Mouse (Mus musculus): ENCODE measurements at regions not wholly inside any gene's neighbourhood (a gene's known extent, or its start where the extent isn't known, plus 50 kb on each side); places are given as distances from the start of the nearest gene placed in this dataset.

DNA sequence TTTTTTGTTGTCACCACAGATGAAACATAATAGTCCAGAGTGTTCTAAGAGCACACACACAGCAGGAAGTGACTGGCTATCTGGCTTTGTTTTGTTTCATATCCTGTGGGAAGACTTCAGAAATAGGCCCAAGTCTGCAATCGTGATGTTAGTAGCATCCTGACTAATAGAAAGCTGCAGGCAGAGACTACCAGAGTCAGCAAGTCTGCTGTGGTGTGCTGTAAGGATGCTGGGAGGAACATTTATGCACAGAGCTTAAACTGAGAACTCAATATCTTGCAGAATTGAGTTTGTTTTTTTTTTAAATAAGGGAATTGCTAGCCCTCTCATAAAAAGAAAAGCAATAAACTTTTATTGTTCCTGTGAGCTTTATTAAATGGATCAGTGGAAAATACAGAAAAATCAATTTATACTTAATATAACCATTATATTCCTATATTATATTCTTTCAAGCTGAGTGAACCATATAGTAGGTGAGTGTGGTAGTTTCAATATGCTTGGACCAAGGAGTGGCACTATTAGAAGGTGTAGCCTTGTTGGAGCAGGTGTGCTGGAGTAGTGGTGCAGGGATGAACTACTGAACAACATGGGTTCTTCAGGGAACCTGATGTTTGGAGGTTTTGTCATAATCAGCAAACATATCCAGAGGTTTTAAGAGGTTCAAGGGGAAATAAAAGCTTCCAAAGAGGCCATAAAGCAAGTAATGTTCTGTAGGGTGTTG is 190.5 kb upstream of the Impad1 start:
- H3K4me3 ChIP-seq (replicated peaks; ENCODE audit: low read length), result no peak overlapping the region
- H3K27me3 ChIP-seq (ENCODE audit: insufficient read depth, low read length), result no peaks in the 10 kb centered on the region
- peaks cover 8% of the 10 kb centered on the region for H3K9me3 ChIP-seq (ENCODE audit: low read length)
- H3K4me1 ChIP-seq (replicated peaks; ENCODE audit: low read depth, low read length), result no peaks in the 10 kb centered on the region
- no peaks in the 10 kb centered on the region for H3K36me3 ChIP-seq (ENCODE audit: insufficient read depth, low read length)
- TF ChIP-seq POU5F1 (IDR thresholded peaks at IDR 0.05; ENCODE audit: borderline replicate concordance, low read length) (no peak), NANOG (IDR thresholded peaks at IDR 0.05; ENCODE audit: borderline replicate concordance, low read length) (no peak), CTCF (conservative IDR thresholded peaks at IDR 0.05; ENCODE audit: low read length) (no peak)

DNA sequence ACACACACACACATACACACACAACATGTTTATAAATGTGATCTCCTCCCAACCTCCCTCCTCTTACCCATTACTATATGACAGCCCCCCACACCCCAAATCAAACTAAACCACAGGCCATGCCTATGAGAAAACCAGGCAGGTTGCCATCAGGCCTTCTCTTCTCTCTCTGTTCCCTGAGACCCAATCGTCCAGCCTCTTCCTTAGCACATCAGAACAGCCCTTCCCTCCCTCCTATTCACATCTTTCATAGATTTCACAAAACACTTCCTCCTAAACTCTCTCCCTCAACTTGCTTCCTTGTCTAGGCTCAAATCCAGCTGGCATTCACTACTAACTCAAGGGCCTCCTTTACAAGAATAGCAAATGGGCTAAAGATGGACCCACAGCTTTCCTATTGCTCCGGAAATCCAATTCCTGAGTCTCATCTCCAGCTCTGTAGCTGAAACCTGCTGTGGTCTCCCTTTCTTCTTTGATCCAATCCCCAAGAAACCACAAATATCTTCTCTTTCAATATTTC is 178.7 kb upstream of the Impad1 start:
- H3K4me3 ChIP-seq (replicated peaks; ENCODE audit: low read length), result no peak overlapping the region
- TF ChIP-seq POU5F1 (IDR thresholded peaks at IDR 0.05; ENCODE audit: borderline replicate concordance, low read length), result no peak
- TF ChIP-seq NANOG (IDR thresholded peaks at IDR 0.05; ENCODE audit: borderline replicate concordance, low read length), result no peak
- no peak for TF ChIP-seq CTCF (conservative IDR thresholded peaks at IDR 0.05; ENCODE audit: low read length)
- H3K4me1 ChIP-seq (replicated peaks; ENCODE audit: low read depth, low read length), result no peaks in the 10 kb centered on the region
- peaks cover 8% of the 10 kb centered on the region for H3K9me3 ChIP-seq (ENCODE audit: low read length)
- H3K27me3 ChIP-seq (ENCODE audit: insufficient read depth, low read length), result no peaks in the 10 kb centered on the region
- H3K36me3 ChIP-seq (ENCODE audit: insufficient read depth, low read length), result no peaks in the 10 kb centered on the region

DNA sequence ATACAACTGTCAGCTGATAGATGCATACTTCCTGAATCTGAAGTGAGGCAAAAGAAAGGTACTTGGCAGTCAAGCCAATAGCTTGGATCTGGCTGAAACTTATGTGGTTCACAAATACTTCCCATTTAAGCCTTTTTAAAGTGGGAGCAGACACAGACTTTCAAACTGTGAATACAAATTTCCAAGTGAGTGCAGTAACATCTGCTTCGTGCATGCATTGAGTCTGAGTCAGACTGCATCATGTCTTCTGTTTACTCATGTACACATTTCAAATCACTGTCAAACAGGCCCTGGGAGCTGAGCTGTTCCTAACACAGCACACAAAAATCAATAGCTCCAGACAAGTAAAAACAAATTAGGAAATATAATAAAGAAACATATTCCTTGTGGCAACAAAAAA is 155.8 kb upstream of the Impad1 start:
- no peak for TF ChIP-seq NANOG (IDR thresholded peaks at IDR 0.05; ENCODE audit: borderline replicate concordance, low read length)
- TF ChIP-seq POU5F1 (IDR thresholded peaks at IDR 0.05; ENCODE audit: borderline replicate concordance, low read length), result no peak
- no peak for TF ChIP-seq CTCF (conservative IDR thresholded peaks at IDR 0.05; ENCODE audit: low read length)
- Histone ChIP-seq H3K4me3 (replicated peaks; ENCODE audit: low read length) (no peak overlapping the region), H3K9me3 (ENCODE audit: low read length) (peaks cover 4% of the 10 kb centered on the region; the same call in 1 of the 2 replicates), H3K27me3 (ENCODE audit: insufficient read depth, low read length) (no peaks in the 10 kb centered on the region), H3K36me3 (ENCODE audit: insufficient read depth, low read length) (no peaks in the 10 kb centered on the region), H3K4me1 (replicated peaks; ENCODE audit: low read depth, low read length) (no peaks in the 10 kb centered on the region)

GRCm38 (mm10) chr4:4944498-4944897 is 151.3 kb upstream of the Impad1 start:
- no peaks in the 10 kb centered on the region for H3K27me3 ChIP-seq (ENCODE audit: insufficient read depth, low read length)
- peaks cover 19% of the 10 kb centered on the region; the same call in 1 of the 2 replicates for H3K9me3 ChIP-seq (ENCODE audit: low read length)
- TF ChIP-seq NANOG (IDR thresholded peaks at IDR 0.05; ENCODE audit: borderline replicate concordance, low read length), result no peak
- no peak for TF ChIP-seq CTCF (conservative IDR thresholded peaks at IDR 0.05; ENCODE audit: low read length)
- no peak for TF ChIP-seq POU5F1 (IDR thresholded peaks at IDR 0.05; ENCODE audit: borderline replicate concordance, low read length)
- H3K4me3 ChIP-seq (replicated peaks; ENCODE audit: low read length), result no peak overlapping the region
- H3K4me1 ChIP-seq (replicated peaks; ENCODE audit: low read depth, low read length), result no peaks in the 10 kb centered on the region
- no peaks in the 10 kb centered on the region for H3K36me3 ChIP-seq (ENCODE audit: insufficient read depth, low read length)

- no peaks in the 10 kb centered on the region for H3K36me3 ChIP-seq (ENCODE audit: insufficient read depth, low read length)
- TF ChIP-seq CTCF (conservative IDR thresholded peaks at IDR 0.05; ENCODE audit: low read length) (no peak), NANOG (IDR thresholded peaks at IDR 0.05; ENCODE audit: borderline replicate concordance, low read length) (no peak), POU5F1 (IDR thresholded peaks at IDR 0.05; ENCODE audit: borderline replicate concordance, low read length) (no peak)
- no peaks in the 10 kb centered on the region for H3K27me3 ChIP-seq (ENCODE audit: insufficient read depth, low read length)
- peaks cover 52% of the 10 kb centered on the region for H3K9me3 ChIP-seq (ENCODE audit: low read length)
- no peaks in the 10 kb centered on the region for H3K4me1 ChIP-seq (replicated peaks; ENCODE audit: low read depth, low read length)
- no peak overlapping the region for H3K4me3 ChIP-seq (replicated peaks; ENCODE audit: low read length)
These were observed 132.6 kb upstream of the Impad1 start for GRCm38 (mm10) chr4:4925741-4926140.

DNA sequence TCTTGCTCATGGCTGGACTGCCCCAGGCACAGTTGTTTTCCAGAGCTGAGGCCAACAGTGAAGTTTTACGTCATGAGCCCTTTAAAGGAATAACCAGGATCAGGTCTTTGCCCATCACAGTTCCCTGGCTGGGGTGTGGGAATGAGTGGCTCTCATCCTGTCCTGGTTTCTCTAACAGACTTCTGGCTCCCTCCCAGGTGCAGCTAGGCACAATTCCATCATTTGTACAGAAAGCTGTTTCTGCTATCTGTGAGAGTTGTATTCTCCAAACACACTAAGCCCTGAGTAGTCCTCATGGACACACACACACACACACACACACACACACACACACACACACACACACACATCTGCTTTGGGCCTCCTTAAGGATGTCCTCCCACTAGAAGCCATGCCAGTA is 127.1 kb upstream of the Impad1 start:
- Histone ChIP-seq H3K9me3 (ENCODE audit: low read length) (peaks cover 41% of the 10 kb centered on the region), H3K4me1 (replicated peaks; ENCODE audit: low read depth, low read length) (no peaks in the 10 kb centered on the region), H3K4me3 (replicated peaks; ENCODE audit: low read length) (no peak overlapping the region), H3K27me3 (ENCODE audit: insufficient read depth, low read length) (no peaks in the 10 kb centered on the region), H3K36me3 (ENCODE audit: insufficient read depth, low read length) (no peaks in the 10 kb centered on the region)
- TF ChIP-seq CTCF (conservative IDR thresholded peaks at IDR 0.05; ENCODE audit: low read length) (no peak), POU5F1 (IDR thresholded peaks at IDR 0.05; ENCODE audit: borderline replicate concordance, low read length) (no peak), NANOG (IDR thresholded peaks at IDR 0.05; ENCODE audit: borderline replicate concordance, low read length) (no peak)

- TF ChIP-seq POU5F1 (IDR thresholded peaks at IDR 0.05; ENCODE audit: borderline replicate concordance, low read length) (no peak), NANOG (IDR thresholded peaks at IDR 0.05; ENCODE audit: borderline replicate concordance, low read length) (no peak), CTCF (conservative IDR thresholded peaks at IDR 0.05; ENCODE audit: low read length) (no peak)
- Histone ChIP-seq H3K9me3 (ENCODE audit: low read length) (peaks cover 22% of the 10 kb centered on the region), H3K4me3 (replicated peaks; ENCODE audit: low read length) (no peak overlapping the region), H3K27me3 (ENCODE audit: insufficient read depth, low read length) (no peaks in the 10 kb centered on the region), H3K36me3 (ENCODE audit: insufficient read depth, low read length) (no peaks in the 10 kb centered on the region), H3K4me1 (replicated peaks; ENCODE audit: low read depth, low read length) (no peaks in the 10 kb centered on the region)
These were observed 82.1 kb upstream of the Impad1 start for GRCm38 (mm10) chr4:4875257-4875656.

GRCm38 (mm10) chr4:4858345-4858744 is 65.2 kb upstream of the Impad1 start:
- TF ChIP-seq NANOG (IDR thresholded peaks at IDR 0.05; ENCODE audit: borderline replicate concordance, low read length) (no peak), POU5F1 (IDR thresholded peaks at IDR 0.05; ENCODE audit: borderline replicate concordance, low read length) (no peak), CTCF (conservative IDR thresholded peaks at IDR 0.05; ENCODE audit: low read length) (no peak)
- Histone ChIP-seq H3K27me3 (ENCODE audit: insufficient read depth, low read length) (no peaks in the 10 kb centered on the region), H3K36me3 (ENCODE audit: insufficient read depth, low read length) (no peaks in the 10 kb centered on the region), H3K4me3 (replicated peaks; ENCODE audit: low read length) (no peak overlapping the region), H3K4me1 (replicated peaks; ENCODE audit: low read depth, low read length) (no peaks in the 10 kb centered on the region), H3K9me3 (ENCODE audit: low read length) (no peaks in the 10 kb centered on the region)

Data from E14TG2a.4 (cell line).